Mouse (Mus musculus) midbrain, postnatal 0 days (tissue): ENCODE measurements around the gene Nutm1. TPM values are rescaled to one million over a fixed set of nuclear protein-coding genes. Genes with fewer than 3 reads are reported as not detected.

Experiments used
- ATAC-seq: fragments of 200-750 bp; cut with Nextera tagmentation; 2 replicates; pipeline ENCODE4 v1.8.0; 2017; ENCODE audit warnings: moderate number of reproducible peaks, mild to moderate bottlenecking, moderate TSS enrichment, moderate library complexity; ENCODE audit not compliant: low FRiP score
- DNase-seq: peaks from one replicate; pipeline ENCODE4 v3.0.0-alpha.2; 2015; ENCODE audit warnings: low spot score
- H3K27ac ChIP-seq: fragments of 300-500 bp; sonication (generic); 2 replicates; pipeline ENCODE4 v1.5.1; 2014; ENCODE audit warnings: low read depth, mild to moderate bottlenecking, low read length, mixed read lengths
- H3K27me3 ChIP-seq: fragments of 300-500 bp; sonication (generic); 2 replicates; pipeline ENCODE4 v1.6.1; 2014; ENCODE audit warnings: low read length, control low read depth, mixed read lengths; ENCODE audit not compliant: insufficient read depth
- H3K36me3 ChIP-seq: fragments of 300-500 bp; sonication (generic); 2 replicates; pipeline ENCODE4 v1.6.1; 2014; ENCODE audit warnings: low read length, control low read depth, mixed read lengths; ENCODE audit not compliant: insufficient read depth
- H3K4me1 ChIP-seq: fragments of 300-500 bp; sonication (generic); 2 replicates; pipeline ENCODE4 v1.6.1; 2014; ENCODE audit warnings: mild to moderate bottlenecking, control low read depth, antibody characterized with exemption, low read length, mixed read lengths; ENCODE audit not compliant: insufficient read depth
- H3K4me2 ChIP-seq: fragments of 300-500 bp; sonication (generic); 2 replicates; pipeline ENCODE4 v1.6.1; 2014; ENCODE audit warnings: low read depth, mild to moderate bottlenecking, low read length, mixed read lengths; ENCODE audit not compliant: poor library complexity, severe bottlenecking
- H3K4me3 ChIP-seq: fragments of 300-500 bp; sonication (generic); 2 replicates; pipeline ENCODE4 v1.5.1; 2014; ENCODE audit warnings: low read depth, mild to moderate bottlenecking, low read length, moderate library complexity
- H3K9ac ChIP-seq: fragments of 300-500 bp; sonication (generic); replicated peaks from 2 replicates; pipeline ENCODE4 v1.6.1; 2014; ENCODE audit warnings: mild to moderate bottlenecking, low read length, moderate library complexity, mixed read lengths; ENCODE audit not compliant: poor library complexity, severe bottlenecking
- H3K9me3 ChIP-seq: fragments of 300-500 bp; sonication (generic); 2 replicates; pipeline ENCODE4 v1.6.1; 2016; ENCODE audit warnings: low read length, control low read depth
- CTCF ChIP-seq: IDR thresholded peaks from 2 replicates; pipeline ENCODE4 v1.5.1; 2016; ENCODE audit warnings: antibody characterized with exemption, mild to moderate bottlenecking
- WGBS: fragments of 180-500 bp; shearing (Covaris S2); extraction: QIAGEN DNeasy Blood & Tissue Kit; methylation state at CpG from one replicate; pipeline ENCODE4 v1.1.7; 2014; 5-methylcytosine and 5-hydroxymethylcytosine counted together
- polyA plus RNA-seq: library from polyadenylated mRNA; unstranded; fragments of >200 nt; fragmentation: Nextera tagmentation; extraction: Ambion mirVana; gene quantifications from 2 replicates; pipeline ENCODE4 v1.2.1, GENCODE M21; 2015
- total RNA-seq: library from RNA; depleted of rRNA; stranded (reverse); fragments of >200 nt; gene quantifications from 2 replicates; pipeline ENCODE4 v1.2.3, GENCODE M21; 2014

Nutm1 gene
- total and polyA plus RNA-seq, 2 experiments from 2014 or later, result 0.09 TPM; not detected in 1

- Histone ChIP-seq H3K27ac (no peak overlapping the region), H3K4me3 (no peak overlapping the region), H3K9me3 (no peaks in the 10 kb centered on the region), H3K36me3 (no peaks in the 10 kb centered on the region), H3K9ac (no peak overlapping the region), H3K27me3 (no peaks in the 10 kb centered on the region), H3K4me1 (peaks cover 12% of the 10 kb centered on the region; the same call in 1 of the 2 replicates), H3K4me2 (no peak overlapping the region)
- TF ChIP-seq CTCF, result no peak
- DNase-seq, result no peak
- 88% methylated on average over 6 of the region's 6 CpGs for WGBS
- no peak for ATAC-seq
Observed at GRCm38 (mm10) chr2:112273474-112273873, 14.4 kb upstream of the Nutm1 start.

DNA sequence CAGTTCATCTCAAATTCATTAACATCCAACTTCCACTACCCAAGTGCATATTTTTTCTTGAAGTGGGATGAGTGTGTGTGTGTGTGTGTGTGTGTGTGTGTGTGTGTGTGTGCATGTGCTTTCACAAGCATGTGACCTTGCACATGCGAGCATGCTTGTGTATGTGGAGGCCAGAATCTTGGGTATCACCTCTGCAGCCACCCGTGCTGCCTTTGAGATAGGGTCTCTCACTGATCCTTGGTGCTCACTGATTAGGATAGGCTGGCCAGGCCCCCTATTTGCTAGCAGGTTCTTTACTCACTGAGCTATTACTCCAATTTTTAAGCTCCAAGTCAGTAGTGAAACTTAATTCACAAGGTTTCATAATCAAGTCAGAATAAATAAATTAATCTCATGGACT is 13.8 kb upstream of the Nutm1 start:
- WGBS, result 93% methylated on average over 2 of the region's 2 CpGs
- ATAC-seq (no peak), DNase-seq (no peak)
- no peak for TF ChIP-seq CTCF
- Histone ChIP-seq H3K27ac (no peak overlapping the region), H3K27me3 (no peaks in the 10 kb centered on the region), H3K36me3 (no peaks in the 10 kb centered on the region), H3K9ac (no peak overlapping the region), H3K4me3 (no peak overlapping the region), H3K4me1 (peaks cover 13% of the 10 kb centered on the region; the same call in 1 of the 2 replicates), H3K9me3 (no peaks in the 10 kb centered on the region), H3K4me2 (no peak overlapping the region)

DNA sequence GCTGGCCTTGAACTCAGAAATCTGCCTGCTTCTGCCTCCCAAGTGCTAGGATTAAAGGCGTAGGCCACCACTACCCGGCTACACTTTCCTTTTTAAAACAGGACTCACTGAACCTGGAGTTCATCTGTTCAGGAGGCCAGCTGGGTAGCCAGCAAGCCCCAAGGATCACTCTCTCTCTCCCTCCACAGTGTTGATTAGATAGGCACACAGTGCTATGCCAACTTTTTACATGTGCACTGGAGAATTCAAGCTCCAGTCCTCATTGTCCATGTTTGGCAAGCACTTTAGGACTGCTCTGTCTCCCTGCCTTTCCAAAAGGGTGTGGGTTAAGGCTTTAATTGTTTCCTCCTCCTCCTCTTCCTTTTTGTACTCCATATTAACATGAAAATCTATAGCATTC is 10.9 kb upstream of the Nutm1 start:
- no peak overlapping the region for H3K9ac ChIP-seq
- no peaks in the 10 kb centered on the region for H3K27me3 ChIP-seq
- ATAC-seq (no peak), DNase-seq (no peak)
- H3K27ac ChIP-seq, result no peak overlapping the region
- H3K9me3 ChIP-seq, result no peaks in the 10 kb centered on the region
- TF ChIP-seq CTCF, result no peak
- H3K4me2 ChIP-seq, result peak overlapping the region; percentile 9; the same call in 1 of the 2 replicates
- H3K4me3 ChIP-seq, result no peak overlapping the region
- H3K36me3 ChIP-seq, result no peaks in the 10 kb centered on the region
- WGBS, result 86% methylated on average over 2 of the region's 2 CpGs
- peaks cover 23% of the 10 kb centered on the region for H3K4me1 ChIP-seq

DNA sequence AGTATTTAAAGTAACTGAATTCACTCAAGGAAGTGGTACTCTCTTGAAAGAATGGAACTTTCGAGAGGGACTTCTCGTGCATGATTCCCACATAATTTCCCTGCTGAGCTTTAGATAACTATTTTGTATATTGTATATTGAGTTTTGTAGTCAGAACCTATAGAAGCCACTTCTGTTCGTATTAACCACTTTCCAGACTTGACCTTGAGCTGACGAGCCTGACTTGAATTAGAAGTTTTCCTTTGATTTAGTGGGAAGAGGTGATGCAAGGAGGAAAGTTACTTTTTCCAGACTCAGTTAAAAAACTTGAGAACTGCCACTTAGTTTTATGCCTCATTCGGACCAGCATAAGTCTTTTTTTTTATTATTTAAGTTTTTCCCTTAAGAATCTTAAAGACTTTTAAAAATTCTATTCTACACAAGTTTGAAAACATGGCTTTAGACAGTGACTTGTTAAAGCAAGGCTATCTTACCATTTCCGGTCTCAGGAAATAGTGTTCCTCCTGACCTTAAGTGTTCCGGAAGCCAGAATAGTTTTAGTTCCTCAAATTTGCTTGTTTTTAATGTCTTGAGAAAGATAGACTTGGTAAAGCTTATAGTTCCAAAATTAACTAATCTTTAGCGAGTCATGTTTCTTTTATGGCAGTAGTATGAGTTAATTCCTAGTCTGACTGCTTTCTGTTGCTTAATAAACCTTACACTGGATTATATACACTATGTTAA is 8.6 kb upstream of the Nutm1 start:
- 75% methylated on average over 8 of the region's 8 CpGs for WGBS
- no peak overlapping the region for H3K9ac ChIP-seq
- H3K4me1 ChIP-seq, result peaks cover 23% of the 10 kb centered on the region

GRCm38 (mm10) chr2:112266780-112267179 is 7.7 kb upstream of the Nutm1 start:
- peaks cover 23% of the 10 kb centered on the region for H3K4me1 ChIP-seq
- no peaks in the 10 kb centered on the region for H3K27me3 ChIP-seq
- H3K4me2 ChIP-seq, result peak overlapping the region; percentile 87
- H3K4me3 ChIP-seq, result peak overlapping the region; percentile 91
- ATAC-seq (no peak), DNase-seq (peak; percentile 23)
- TF ChIP-seq CTCF, result no peak
- H3K9me3 ChIP-seq, result no peaks in the 10 kb centered on the region
- WGBS, result 37% methylated on average over 10 of the region's 10 CpGs
- H3K36me3 ChIP-seq, result no peaks in the 10 kb centered on the region
- peak overlapping the region; percentile 92 for H3K9ac ChIP-seq
- H3K27ac ChIP-seq, result 0 out of 2 replicates have a peak overlapping the region, but pooled peaks have one; percentile 87

More for the DNA sequence above, 8.6 kb upstream of the Nutm1 start:
- DNase-seq, result no peak
- no peak for TF ChIP-seq CTCF
- Histone ChIP-seq H3K36me3 (no peaks in the 10 kb centered on the region), H3K27me3 (no peaks in the 10 kb centered on the region), H3K4me3 (peak overlapping the region; percentile 91), H3K27ac (no peak overlapping the region), H3K9me3 (no peaks in the 10 kb centered on the region), H3K4me2 (peak overlapping the region; percentile 87)
- ATAC-seq, result no peak

DNA sequence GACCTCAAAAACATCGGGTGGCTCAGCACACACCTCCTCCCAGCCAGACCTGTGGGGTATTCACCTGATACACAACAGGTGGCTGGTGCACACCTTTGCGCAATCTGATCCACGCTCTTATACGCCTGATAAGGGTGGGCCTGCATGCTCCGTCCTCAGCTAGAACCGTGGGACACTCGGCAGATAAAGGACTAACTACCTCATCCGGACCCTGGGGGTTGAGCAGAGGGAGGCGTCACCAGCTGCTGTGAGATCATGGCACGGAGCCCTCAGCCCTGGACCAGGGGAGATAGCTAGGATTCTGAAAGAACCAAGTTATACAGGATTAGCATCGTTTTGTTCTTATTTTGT is 7.1 kb upstream of the Nutm1 start, which contains the start of gene Gm21985:
Gene Gm21985, plus strand, starts transcription at position 73 of the 351 bp plus-strand sequence.
- DNase-seq (peak; percentile 58), ATAC-seq (peak; percentile 18)

More for the DNA sequence above, 7.1 kb upstream of the Nutm1 start, which contains the start of gene Gm21985:
- Histone ChIP-seq H3K27ac (peak within 1 kb of the TSS; percentile 87), H3K36me3 (no peaks in the 10 kb centered on the region), H3K4me1 (peaks cover 23% of the 10 kb centered on the region), H3K9me3 (no peaks in the 10 kb centered on the region), H3K4me2 (peak within 1 kb of the TSS; percentile 87), H3K4me3 (peak within 1 kb of the TSS; percentile 91), H3K27me3 (no peaks in the 10 kb centered on the region), H3K9ac (peak within 1 kb of the TSS; percentile 92)
- TF ChIP-seq CTCF, result no peak
- WGBS, result 1% methylated on average over 11 of the region's 11 CpGs
